Mouse (Mus musculus) bone marrow macrophage, adult 2 months (primary cell): ENCODE measurements around the gene Nudcd3.

Experiments
- CTCF ChIP-seq: IDR thresholded peaks from 2 replicates; pipeline ENCODE4 v1.5.1; 2012; ENCODE audit warnings: low read depth, mild to moderate bottlenecking, low read length, moderate library complexity
- POLR2A ChIP-seq: IDR thresholded peaks from 2 replicates; pipeline ENCODE4 v1.6.1; 2012; ENCODE audit warnings: mild to moderate bottlenecking, low read depth, low read length, borderline replicate concordance

- no peak for TF ChIP-seq POLR2A
- no peak for TF ChIP-seq CTCF
Measured at GRCm38 (mm10) chr11:6067160-6067559, 133.1 kb downstream of the Nudcd3 start.
